Mouse (Mus musculus) kidney, postnatal 0 days (tissue): ENCODE results near the gene Arid1b. TPM values are rescaled to one million over a fixed set of nuclear protein-coding genes. Genes with fewer than 3 reads are reported as not detected.
"Not testable (repeated sequence)": the region's sequence is repeated elsewhere in the genome, so short reads cannot be mapped to it uniquely, and the experiment has no call there.

Experiments
- ATAC-seq: fragments of 200-750 bp; cut with Nextera tagmentation; replicated peaks from 2 replicates; pipeline ENCODE4 v1.8.0; 2017; ENCODE audit warnings: low read depth, moderate number of reproducible peaks, moderate TSS enrichment, moderate library complexity; ENCODE audit not compliant: low FRiP score
- DNase-seq: peaks from one replicate; pipeline ENCODE4 v3.0.0-alpha.2; 2016; ENCODE audit warnings: low spot score
- H3K27ac ChIP-seq: fragments of 300-500 bp; sonication (generic); 2 replicates; pipeline ENCODE4 v1.5.1; 2014; ENCODE audit warnings: mild to moderate bottlenecking
- H3K27me3 ChIP-seq: fragments of 300-500 bp; sonication (generic); 2 replicates; pipeline ENCODE4 v1.6.1; 2014; ENCODE audit warnings: low read length, mixed read lengths; ENCODE audit not compliant: insufficient read depth
- H3K36me3 ChIP-seq: fragments of 300-500 bp; sonication (generic); 2 replicates; pipeline ENCODE4 v1.6.1; 2014; ENCODE audit warnings: low read length, mixed read lengths; ENCODE audit not compliant: insufficient read depth
- H3K4me1 ChIP-seq: fragments of 300-500 bp; sonication (generic); replicated peaks from 2 replicates; pipeline ENCODE4 v1.6.1; 2014; ENCODE audit warnings: antibody characterized with exemption, low read length, mixed read lengths; ENCODE audit not compliant: insufficient read depth
- H3K4me2 ChIP-seq: fragments of 300-500 bp; sonication (generic); 2 replicates; pipeline ENCODE4 v1.6.1; 2014; ENCODE audit warnings: mild to moderate bottlenecking, low read length, moderate library complexity, mixed read lengths
- H3K4me3 ChIP-seq: fragments of 300-500 bp; sonication (generic); replicated peaks from 2 replicates; pipeline ENCODE4 v1.5.1; 2014; ENCODE audit warnings: low read depth, low read length
- H3K9ac ChIP-seq: fragments of 300-500 bp; sonication (generic); 2 replicates; pipeline ENCODE4 v1.6.1; 2014; ENCODE audit warnings: low read depth, low read length
- H3K9me3 ChIP-seq: fragments of 300-500 bp; sonication (generic); replicated peaks from 2 replicates; pipeline ENCODE4 v1.6.1; 2016; ENCODE audit warnings: low read length, inconsistent platforms, mixed read lengths
- CTCF ChIP-seq: IDR thresholded peaks from 2 replicates; pipeline ENCODE4 v1.5.1; 2016; ENCODE audit warnings: antibody characterized with exemption, low read depth, mild to moderate bottlenecking, moderate library complexity
- WGBS: fragments of 180-500 bp; shearing (Covaris S2); extraction: QIAGEN DNeasy Blood & Tissue Kit; methylation state at CpG from one replicate; pipeline ENCODE4 v1.1.7; 2014; 5-methylcytosine and 5-hydroxymethylcytosine counted together
- polyA plus RNA-seq: library from polyadenylated mRNA; unstranded; fragments of >200 nt; fragmentation: Nextera tagmentation; extraction: Ambion mirVana; gene quantifications from 2 replicates; pipeline ENCODE4 v1.2.1, GENCODE M21; 2015

The Arid1b gene
- polyA plus RNA-seq, 1 experiment from 2014 or later = 9.2 TPM

GRCm38 (mm10) chr17:5110159-5110558 lies 116.0 kb downstream of the Arid1b start:
- H3K9me3 ChIP-seq = no peaks in the 10 kb centered on the region
- 75% methylated on average over 4 of the region's 4 CpGs for WGBS
- H3K36me3 ChIP-seq = no peaks in the 10 kb centered on the region
- TF ChIP-seq CTCF = no peak
- no peak overlapping the region for H3K9ac ChIP-seq
- DNase-seq (no peak), ATAC-seq (no peak)
- H3K4me3 ChIP-seq = no peak overlapping the region
- H3K4me1 ChIP-seq = peaks cover 31% of the 10 kb centered on the region
- no peaks in the 10 kb centered on the region for H3K27me3 ChIP-seq
- no peak overlapping the region for H3K27ac ChIP-seq
- H3K4me2 ChIP-seq = no peak overlapping the region

- WGBS = 94% methylated on average over 5 of the region's 5 CpGs
- H3K27me3 ChIP-seq, H3K27ac ChIP-seq: not testable (repeated sequence)
Measured at GRCm38 (mm10) chr17:5110981-5111380, 116.8 kb downstream of the Arid1b start.

GRCm38 (mm10) chr17:5112116-5112515 lies 118.0 kb downstream of the Arid1b start:
- Histone ChIP-seq H3K4me1 (peaks cover 15% of the 10 kb centered on the region), H3K27ac (no peak overlapping the region), H3K4me2 (no peak overlapping the region), H3K27me3 (no peaks in the 10 kb centered on the region), H3K36me3 (no peaks in the 10 kb centered on the region), H3K4me3 (no peak overlapping the region), H3K9me3 (no peaks in the 10 kb centered on the region), H3K9ac (no peak overlapping the region)
- no peak for TF ChIP-seq CTCF
- no peak for DNase-seq
- ATAC-seq = no peak
- 93% methylated on average over 4 of the region's 4 CpGs for WGBS

More at GRCm38 (mm10) chr17:5110981-5111380, 116.8 kb downstream of the Arid1b start:
- H3K4me2 ChIP-seq, H3K9me3 ChIP-seq, ATAC-seq, H3K4me3 ChIP-seq, H3K36me3 ChIP-seq, H3K9ac ChIP-seq, DNase-seq: not testable (repeated sequence)
- peaks cover 24% of the 10 kb centered on the region for H3K4me1 ChIP-seq

- no peak overlapping the region for H3K27ac ChIP-seq
- H3K4me1 ChIP-seq = no peaks in the 10 kb centered on the region
- no peaks in the 10 kb centered on the region for H3K9me3 ChIP-seq
- no peaks in the 10 kb centered on the region for H3K36me3 ChIP-seq
- no peak for ATAC-seq
- no peak overlapping the region for H3K4me2 ChIP-seq
- H3K4me3 ChIP-seq = no peak overlapping the region
- no peak overlapping the region for H3K9ac ChIP-seq
- 83% methylated on average over 6 of the region's 6 CpGs for whole genome bisulfite sequencing
- DNase-seq = no peak
- TF ChIP-seq CTCF = no peak
- no peaks in the 10 kb centered on the region for H3K27me3 ChIP-seq
Measured at GRCm38 (mm10) chr17:5115952-5116351, 121.8 kb downstream of the Arid1b start.

GRCm38 (mm10) chr17:5116990-5117389 lies 122.9 kb downstream of the Arid1b start:
- H3K4me3 ChIP-seq = no peak overlapping the region
- H3K27ac ChIP-seq = no peak overlapping the region
- no peaks in the 10 kb centered on the region for H3K9me3 ChIP-seq
- H3K9ac ChIP-seq = no peak overlapping the region
- ATAC-seq (no peak), DNase-seq (no peak)
- WGBS = 69% methylated on average over 2 of the region's 2 CpGs
- 0 out of 2 replicates have a peak, but pooled peaks cover 5% of the 10 kb centered on the region for H3K4me1 ChIP-seq
- H3K4me2 ChIP-seq = no peak overlapping the region
- no peak for TF ChIP-seq CTCF
- H3K36me3 ChIP-seq = no peaks in the 10 kb centered on the region
- H3K27me3 ChIP-seq = no peaks in the 10 kb centered on the region

- Histone ChIP-seq H3K4me1 (0 out of 2 replicates have a peak, but pooled peaks cover 5% of the 10 kb centered on the region), H3K27me3 (no peaks in the 10 kb centered on the region), H3K4me3 (no peak overlapping the region), H3K27ac (no peak overlapping the region), H3K4me2 (no peak overlapping the region), H3K9ac (no peak overlapping the region), H3K36me3 (no peaks in the 10 kb centered on the region), H3K9me3 (no peaks in the 10 kb centered on the region)
- no peak for TF ChIP-seq CTCF
- 76% methylated on average over 4 of the region's 4 CpGs for WGBS
- ATAC-seq (no peak), DNase-seq (no peak)
Measured at GRCm38 (mm10) chr17:5118171-5118570, 124.0 kb downstream of the Arid1b start.

- 48% methylated on average over 2 of the region's 2 CpGs for WGBS
- no peaks in the 10 kb centered on the region for H3K9me3 ChIP-seq
- H3K4me3 ChIP-seq = no peak overlapping the region
- H3K4me1 ChIP-seq = 0 out of 2 replicates have a peak, but pooled peaks cover 14% of the 10 kb centered on the region
- no peak overlapping the region for H3K4me2 ChIP-seq
- DNase-seq = no peak
- no peak for ATAC-seq
- H3K9ac ChIP-seq = no peak overlapping the region
- 0 out of 2 replicates have a peak, but pooled peaks cover 8% of the 10 kb centered on the region for H3K36me3 ChIP-seq
- TF ChIP-seq CTCF = no peak
- no peaks in the 10 kb centered on the region for H3K27me3 ChIP-seq
- peak overlapping the region; percentile 81 for H3K27ac ChIP-seq
Measured at GRCm38 (mm10) chr17:5124643-5125042, 130.5 kb downstream of the Arid1b start.
